Mouse (Mus musculus): ENCODE measurements around the gene Grem1.

DNA sequence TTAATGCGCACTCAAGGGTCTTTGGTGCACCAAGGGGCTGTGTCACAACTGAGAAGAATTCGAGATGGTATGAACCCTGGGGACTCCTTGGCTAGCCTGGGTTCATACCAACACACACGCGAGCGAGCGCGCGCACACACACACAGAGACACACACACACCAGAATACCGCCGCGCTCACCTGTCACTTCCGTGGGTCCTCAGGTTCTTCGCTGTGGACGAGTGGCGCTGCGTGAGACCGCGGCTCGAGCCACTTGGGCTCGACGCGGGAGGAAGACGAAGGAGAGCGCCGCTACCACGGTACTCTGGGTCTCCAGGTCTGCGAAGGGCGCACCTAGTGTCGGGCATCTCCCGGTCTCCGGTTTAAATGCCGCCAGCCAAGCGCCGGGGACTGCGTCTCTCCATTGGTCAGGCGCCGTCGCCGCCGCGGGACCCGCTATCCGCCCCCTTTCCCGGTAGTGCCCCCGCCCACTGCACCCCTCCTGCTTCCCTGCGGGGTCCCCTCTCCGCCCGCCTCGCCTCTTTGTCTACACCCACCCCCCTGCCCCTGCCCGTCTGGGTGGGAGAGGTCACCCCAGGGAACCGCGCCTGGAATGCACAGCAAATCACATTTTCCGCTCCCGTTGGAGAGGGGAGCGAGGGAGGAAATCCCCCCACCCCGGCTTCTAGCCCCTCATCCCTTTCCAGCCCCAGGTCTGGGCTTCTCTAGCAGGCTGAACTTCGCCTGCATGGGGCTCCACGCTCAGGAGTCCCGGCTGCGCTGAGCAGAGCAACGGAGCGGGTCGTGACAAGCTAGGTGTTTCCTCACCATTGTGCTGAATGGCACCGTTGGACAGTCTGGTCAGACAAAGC is at the start of gene Grem1:
- TF ChIP-seq POLR2A (IDR thresholded peaks at IDR 0.05; ENCODE audit: low read depth, low read length) (no peak), CTCF (IDR thresholded peaks at IDR 0.05; ENCODE audit: extremely low read depth, insufficient read depth, insufficient read length, insufficient replicate concordance) (no peak)

Data from spleen, adult 2 months (tissue).